Mouse (Mus musculus) spleen, adult 12 weeks (tissue): Measurements from ENCODE around the gene 1810030O07Rik.
A peak's percentile ranks its signal among the peaks of the same experiment; 100 is the strongest.
"Not testable (repeated sequence)": the region's sequence is repeated elsewhere in the genome, so short reads cannot be mapped to it uniquely, and the experiment has no call there.

Experiments used
- DNase-seq: peaks from one replicate; pipeline ENCODE4 v3.0.0; 2022; ENCODE audit warnings: low spot score

The 1810030O07Rik gene

DNA sequence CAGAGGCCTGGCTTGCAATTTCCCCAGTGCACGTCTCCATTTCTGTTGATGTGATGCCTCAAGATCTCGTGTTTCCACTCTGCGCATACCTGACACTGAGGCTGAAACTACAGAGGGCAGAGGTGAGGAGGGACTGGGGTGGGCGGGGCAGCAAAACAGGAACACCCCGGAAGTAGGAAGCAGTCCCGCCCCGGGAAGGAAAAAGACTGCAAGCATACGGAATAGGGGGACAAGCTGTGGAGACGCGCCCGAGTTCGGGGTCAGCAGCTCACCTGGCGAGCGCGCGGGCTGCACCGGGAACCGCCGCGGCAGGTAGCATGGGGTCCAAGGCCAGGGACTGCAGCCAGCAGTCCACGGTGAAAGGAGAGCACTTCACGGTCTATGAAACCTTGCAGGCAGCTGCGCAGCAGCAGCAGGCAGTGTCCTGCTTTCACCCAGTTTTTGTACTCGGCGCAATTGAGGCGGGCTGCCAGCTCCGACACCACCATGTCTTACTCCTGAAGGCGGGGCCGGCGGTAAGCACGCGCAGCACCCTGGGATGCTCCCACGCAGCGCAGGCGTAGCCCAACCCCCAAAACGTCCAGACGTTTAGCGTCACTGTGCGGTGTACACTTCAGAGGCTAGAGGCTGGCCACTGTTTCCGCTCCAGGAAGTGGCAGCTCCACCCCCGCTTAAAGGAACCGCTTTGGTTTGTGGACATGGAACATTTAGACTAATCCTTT, at the start of gene 1810030O07Rik:
TSS of gene 1810030O07Rik (minus strand) at position 615 of the 722 bp plus-strand sequence.
- peak; percentile 75 for DNase-seq

DNA sequence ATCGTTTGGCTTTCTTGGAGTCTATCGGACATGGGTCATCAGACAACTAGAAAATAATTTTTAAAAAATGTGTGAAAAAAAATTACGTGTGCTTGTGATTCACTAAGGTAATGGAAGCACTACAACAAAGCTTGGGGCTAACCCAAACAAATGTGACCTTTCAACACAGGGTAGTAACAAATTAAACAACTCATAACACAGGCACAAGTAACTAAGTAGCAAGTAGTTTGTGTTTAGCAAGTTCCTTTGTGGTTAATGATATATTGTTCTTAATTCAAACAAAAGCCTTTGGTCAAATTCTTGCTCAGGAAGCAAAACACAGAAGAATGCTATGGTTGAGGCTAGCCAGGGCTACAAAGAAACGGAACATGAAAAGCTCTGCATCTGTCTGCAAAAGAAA, 42.6 kb upstream of the 1810030O07Rik start:
- DNase-seq, result no peak

DNA sequence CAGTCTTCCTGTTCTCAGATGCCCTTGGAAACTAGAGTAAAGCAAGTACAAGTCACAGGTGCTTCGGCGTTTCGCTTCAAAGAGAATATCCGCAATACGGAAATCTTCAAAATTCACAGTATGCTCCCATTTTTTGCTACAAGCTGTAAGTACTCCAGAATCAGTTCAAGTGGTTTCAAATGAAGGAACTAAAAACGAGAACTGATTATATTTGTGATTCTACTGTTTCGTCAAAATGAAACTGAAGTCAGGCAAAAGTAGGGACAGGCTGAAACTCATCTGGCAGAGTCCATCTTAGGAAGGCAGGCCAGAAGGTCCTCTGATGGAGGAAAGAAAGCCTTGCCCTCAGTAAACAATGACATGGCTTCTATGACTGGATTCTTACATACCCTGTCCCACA, 40.3 kb upstream of the 1810030O07Rik start:
- DNase-seq, result no peak

DNA sequence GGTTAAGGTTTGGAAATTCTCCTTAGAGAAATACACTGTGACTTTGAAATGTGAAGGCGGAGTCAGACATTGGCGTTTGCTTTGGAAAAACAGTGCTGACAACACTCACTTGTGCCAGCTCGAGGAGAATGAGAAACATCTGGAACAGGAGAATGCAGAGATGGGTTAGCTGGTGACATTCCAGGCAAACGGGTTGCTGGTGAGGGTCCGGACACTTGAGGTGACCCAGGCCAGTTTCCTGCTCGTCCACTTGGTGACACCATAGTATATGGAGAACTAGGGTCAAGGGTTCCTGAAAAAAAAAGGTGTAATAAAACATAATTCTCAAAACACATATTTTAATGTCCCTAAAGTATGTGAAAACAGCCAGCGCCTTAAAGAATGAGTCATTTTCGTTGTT, 13.4 kb upstream of the 1810030O07Rik start:
- DNase-seq, result no peak

DNA sequence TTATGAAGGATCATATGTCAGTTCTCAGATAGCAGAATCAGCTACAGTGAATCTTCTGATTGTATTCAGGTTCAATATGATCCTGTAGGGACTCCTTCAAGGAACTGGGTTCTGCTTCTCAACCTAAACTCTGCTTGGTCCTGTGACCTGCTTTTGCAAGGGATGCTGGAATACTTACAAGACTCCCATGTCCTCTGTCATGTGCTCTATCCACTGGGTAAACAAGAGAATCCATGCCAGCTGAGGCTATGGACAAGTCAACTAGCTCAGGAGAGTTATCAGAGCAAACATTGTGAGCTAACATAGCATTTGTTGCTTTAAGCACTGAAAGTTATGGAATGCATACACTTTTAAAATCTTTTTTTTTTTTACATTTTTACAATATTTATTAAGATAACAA, 12.6 kb upstream of the 1810030O07Rik start:
- DNase-seq, result no peak

DNA sequence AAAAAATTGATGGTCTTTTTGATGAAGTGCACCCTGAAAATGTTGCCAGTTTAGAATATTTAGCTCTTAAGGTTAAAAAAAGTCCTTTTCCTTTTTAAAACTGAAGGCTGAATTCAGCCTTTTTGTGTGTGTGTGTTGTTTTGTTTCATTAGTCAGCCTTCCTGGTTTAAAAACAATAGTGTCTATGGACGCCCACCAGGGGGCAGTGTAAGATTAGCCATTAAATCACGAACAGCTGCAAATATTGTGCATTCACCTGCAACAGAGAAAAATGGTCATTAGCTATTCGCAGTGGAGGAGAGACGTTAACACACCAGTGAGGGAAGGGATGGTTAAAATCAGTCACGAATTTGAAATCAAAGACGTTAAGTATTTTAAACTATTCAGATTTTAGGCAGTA, 3.9 kb upstream of the 1810030O07Rik start:
- peak; percentile 33 for DNase-seq

DNA sequence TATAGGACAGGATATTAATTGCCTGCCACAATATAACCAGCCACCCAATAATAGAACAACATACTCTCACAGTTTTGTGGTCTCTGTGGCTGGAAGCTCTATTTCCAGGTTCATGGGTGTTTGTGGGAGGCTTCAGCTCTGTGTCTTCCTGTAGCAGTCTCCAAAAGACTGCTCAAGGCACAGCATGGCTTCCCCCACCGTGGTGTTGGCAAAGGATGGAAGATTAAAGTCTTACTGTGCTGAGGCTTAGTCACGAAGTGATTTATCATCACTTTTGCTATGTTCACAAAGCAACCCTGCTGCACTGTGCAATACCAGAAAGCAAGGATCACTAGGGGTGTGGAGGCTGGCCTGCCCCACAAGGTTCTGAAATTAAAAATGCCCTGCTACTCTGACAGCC, 19.6 kb downstream of the 1810030O07Rik start:
- no peak for DNase-seq

DNA sequence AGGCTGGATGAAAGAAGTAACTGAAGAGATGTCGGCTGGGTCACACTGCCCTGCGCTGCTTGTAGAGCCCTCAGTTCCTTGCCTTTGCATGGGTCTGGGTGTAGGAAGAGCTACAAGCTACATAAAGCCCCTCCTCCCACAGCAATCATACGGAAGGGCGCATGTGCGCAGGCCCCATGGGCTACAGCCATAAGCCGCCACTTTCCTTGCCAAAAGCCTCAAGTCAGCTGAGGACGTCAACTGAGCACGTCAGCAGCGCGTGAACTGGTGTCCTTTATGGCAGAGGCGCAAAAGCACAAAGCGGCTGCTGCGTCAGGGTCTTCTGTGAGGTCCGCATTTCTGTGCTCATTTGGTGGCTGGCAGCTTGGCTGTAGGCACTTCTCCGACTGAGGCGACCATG, 21.6 kb downstream of the 1810030O07Rik start:
- DNase-seq, result no peak

DNA sequence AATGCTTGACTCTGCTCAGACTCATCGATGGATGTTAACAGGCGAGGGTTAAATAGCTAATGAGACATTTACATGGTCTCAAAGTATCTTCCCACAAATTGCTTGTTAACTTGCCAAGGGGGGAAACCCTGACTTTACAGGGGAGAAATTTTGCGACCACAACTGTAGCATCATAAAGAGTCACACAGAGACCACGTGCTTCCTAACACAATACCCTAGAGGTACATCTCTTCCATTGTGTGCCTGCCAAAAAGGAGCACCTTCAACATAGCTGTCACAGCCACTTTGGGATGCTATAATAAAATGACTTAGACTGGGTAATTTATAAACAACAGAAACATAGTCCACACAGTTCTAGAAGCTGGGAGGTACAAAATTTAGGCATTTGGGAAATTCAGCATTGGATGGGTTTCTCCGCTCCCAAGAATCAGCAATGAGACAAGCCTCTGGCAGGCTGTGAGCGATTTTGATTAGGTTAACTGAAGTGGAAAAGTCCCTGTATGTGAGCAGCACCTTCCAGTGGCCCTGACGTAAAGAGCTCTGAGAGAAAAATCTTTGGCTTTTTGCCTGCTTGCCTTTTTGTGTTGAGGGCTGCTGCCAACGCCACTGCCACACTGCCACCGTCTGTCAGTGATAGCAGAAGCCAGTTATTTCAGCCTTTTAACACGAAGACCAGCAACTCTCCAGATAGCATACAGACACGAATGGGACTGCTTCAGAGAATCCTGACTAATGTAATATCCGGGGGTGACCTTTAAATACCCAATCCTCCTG, 27.8 kb downstream of the 1810030O07Rik start:
- no peak for DNase-seq

DNA sequence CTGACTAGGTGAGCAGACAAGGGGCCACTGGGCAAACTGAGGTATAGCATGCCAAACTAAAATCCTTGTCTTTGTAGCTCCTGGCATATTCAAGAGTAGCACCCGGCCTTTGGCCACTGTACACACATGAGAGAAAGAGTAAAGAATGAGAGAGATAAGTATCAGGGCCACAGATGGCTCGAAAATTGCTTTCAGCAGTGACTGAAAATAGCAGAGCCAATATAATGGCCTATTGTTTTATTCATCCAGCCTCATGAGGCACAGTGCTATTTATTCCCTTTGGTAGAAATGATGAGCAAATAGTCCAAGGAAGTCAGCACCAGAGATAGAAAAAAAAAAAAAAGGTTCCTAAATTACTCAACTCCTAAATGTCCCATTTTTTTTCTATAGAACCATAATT, 28.5 kb downstream of the 1810030O07Rik start:
- DNase-seq, result no peak

DNA sequence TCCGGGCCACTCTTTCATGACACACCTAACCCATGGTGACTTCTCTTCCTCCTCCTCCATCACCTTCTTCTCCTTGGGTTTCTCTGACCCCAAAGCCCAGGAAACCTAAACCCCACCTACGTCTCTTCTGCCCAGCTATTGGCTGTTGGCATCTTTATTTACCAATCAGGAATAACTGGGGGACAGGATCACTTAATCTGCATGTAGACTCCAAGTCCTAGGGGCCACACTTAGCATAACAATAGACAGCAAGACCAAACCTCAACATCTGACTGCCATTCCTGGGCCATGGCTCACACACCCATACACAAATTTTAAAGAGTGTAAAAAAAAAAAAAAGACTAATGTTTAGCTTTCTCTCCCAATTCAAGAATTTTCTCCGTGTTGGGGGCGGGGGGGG, 48.3 kb downstream of the 1810030O07Rik start:
- no peak for DNase-seq

DNA sequence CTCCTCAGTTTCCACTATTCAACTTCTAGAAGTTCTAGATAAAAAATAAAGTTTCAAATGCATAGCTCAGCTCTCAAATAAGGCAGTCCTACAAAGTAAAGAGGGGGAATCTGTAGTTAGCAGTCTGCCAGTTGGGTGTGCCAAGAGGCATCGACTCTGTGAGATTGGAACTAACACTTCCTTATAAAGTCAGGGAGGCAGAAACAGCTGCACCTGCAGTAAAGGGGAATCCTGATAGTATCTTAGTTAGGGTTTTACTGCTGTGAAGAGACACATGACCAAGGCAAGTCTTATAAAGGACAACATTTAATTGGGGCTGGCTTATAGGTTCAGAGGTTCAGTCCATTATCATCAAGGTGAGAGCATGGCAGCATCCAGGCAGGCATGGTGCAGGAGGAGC, 61.1 kb downstream of the 1810030O07Rik start:
- DNase-seq, result not testable (repeated sequence)

DNA sequence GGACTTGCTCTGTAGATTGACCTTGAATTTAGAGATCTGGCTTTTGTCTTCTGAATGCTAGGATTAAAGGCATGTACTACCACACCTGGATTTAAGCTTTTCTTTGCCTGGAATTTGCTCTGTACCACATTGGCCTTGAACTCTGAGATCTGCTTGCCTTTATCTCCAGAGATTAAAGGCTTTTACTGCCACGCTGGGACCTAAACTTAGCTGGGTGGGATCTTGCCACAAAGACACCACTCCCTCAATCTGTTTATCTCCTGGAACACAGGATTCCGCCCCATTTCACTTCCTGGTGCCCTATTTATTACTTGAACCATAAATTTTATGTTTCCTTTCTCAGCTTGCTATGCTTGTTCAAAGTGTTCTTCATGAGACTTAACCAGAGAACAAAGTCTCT, 62.3 kb downstream of the 1810030O07Rik start:
- no peak for DNase-seq

DNA sequence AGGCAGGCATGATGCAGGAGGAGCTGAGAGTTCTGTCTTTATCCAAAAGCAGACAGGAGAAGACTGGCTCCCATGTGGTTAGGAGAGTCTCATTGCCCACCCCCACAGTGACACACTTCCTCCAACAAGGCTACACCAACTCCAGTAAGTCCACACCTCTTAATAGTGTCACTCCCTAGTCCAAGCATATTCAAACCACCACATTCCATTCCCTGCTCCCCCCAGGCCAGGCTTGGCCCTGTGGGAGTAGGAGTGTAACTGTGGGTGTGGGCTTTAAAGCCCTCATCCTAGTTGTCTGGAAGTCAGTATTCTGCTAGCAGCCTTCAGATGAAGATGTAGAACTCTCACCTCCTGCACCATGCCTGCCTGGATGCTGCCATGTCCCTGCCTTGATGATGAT, 62.9 kb downstream of the 1810030O07Rik start:
- DNase-seq, result not testable (repeated sequence)
